Mouse (Mus musculus): ENCODE data around the gene Pde4d.

DNA sequence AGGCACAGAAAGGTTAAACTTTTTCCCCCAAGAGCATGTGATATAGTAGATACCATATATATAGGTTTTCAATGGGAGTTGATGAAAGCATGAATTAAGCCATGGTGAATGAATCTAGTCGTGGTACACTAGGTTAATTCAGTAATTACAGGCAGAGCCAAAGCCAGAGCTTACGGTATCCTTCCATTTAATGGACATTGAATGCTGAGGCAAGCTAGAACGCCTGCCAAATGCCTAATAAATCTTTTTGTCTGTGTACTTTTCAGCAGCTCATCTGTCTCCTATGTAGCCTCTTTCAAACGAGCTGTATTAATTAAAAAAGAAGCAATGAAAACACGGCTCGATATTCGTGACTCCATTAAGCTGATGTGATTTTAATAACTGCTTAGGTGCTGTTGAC is 862.8 kb downstream of the Pde4d start:
- TF ChIP-seq MYOG (IDR thresholded peaks at IDR 0.05; ENCODE audit: control insufficient read depth, extremely low read depth, insufficient read length) = no peak
- no peak for TF ChIP-seq MAX (IDR thresholded peaks at IDR 0.05)
- TF ChIP-seq CTCF (IDR thresholded peaks at IDR 0.05; ENCODE audit: control insufficient read depth, insufficient read depth, insufficient read length) = no peak
- TF ChIP-seq MYOD1 (IDR thresholded peaks at IDR 0.05; ENCODE audit: control insufficient read depth, insufficient read length, low read depth) = no peak
- no peak for TF ChIP-seq USF1 (IDR thresholded peaks at IDR 0.05; ENCODE audit: low read depth)
- no peak for TF ChIP-seq CEBPB (IDR thresholded peaks at IDR 0.05; ENCODE audit: low read depth)
- no peak for TF ChIP-seq FOSL1 (IDR thresholded peaks at IDR 0.05; ENCODE audit: insufficient read depth, low read length, poor library complexity, severe bottlenecking)
